Mouse (Mus musculus): ENCODE data around the gene Ifnab.

Gene Ifnab

GRCm38 (mm10) chr4:88691259-88691658 is at the start of gene Ifnab:
Gene Ifnab, minus strand, starts transcription at chr4:88691359.
- no peak for DNase-seq (ENCODE audit: low read depth, low spot score)

- DNase-seq (ENCODE audit: low read depth, low spot score): no peak
Measured at GRCm38 (mm10) chr4:88739036-88739435, 47.9 kb upstream of the Ifnab start.

GRCm38 (mm10) chr4:88738480-88738879 is 47.3 kb upstream of the Ifnab start:
- peak; percentile 52 for DNase-seq (ENCODE audit: low read depth, low spot score)

GRCm38 (mm10) chr4:88727324-88727723 is 36.2 kb upstream of the Ifnab start:
- DNase-seq (ENCODE audit: low read depth, low spot score): no peak

- DNase-seq (ENCODE audit: low read depth, low spot score): no peak
Measured at GRCm38 (mm10) chr4:88726727-88727126, 35.6 kb upstream of the Ifnab start.

GRCm38 (mm10) chr4:88723497-88724090 is 32.4 kb upstream of the Ifnab start:
- no peak for DNase-seq (ENCODE audit: low read depth, low spot score)

- peak; percentile 96 for DNase-seq (ENCODE audit: low read depth, low spot score)
Measured at GRCm38 (mm10) chr4:88721791-88722721, 30.9 kb upstream of the Ifnab start, which contains the start of the genes Gm26566 and Klhl9. Gene Gm26566, plus strand, starts transcription at chr4:88721805. Gene Klhl9, minus strand, starts transcription at chr4:88722465.

- DNase-seq (ENCODE audit: low read depth, low spot score): no peak
Measured at GRCm38 (mm10) chr4:88718715-88719114, 27.6 kb upstream of the Ifnab start.

- peak; percentile 89 for DNase-seq (ENCODE audit: low read depth, low spot score)
Measured at GRCm38 (mm10) chr4:88715059-88715458, 23.9 kb upstream of the Ifnab start.

- DNase-seq (ENCODE audit: low read depth, low spot score): no peak
Measured at GRCm38 (mm10) chr4:88714281-88714680, 23.1 kb upstream of the Ifnab start.

GRCm38 (mm10) chr4:88707128-88707826 is 16.1 kb upstream of the Ifnab start:
- DNase-seq (ENCODE audit: low read depth, low spot score): no peak

- no peak for DNase-seq (ENCODE audit: low read depth, low spot score)
Measured at GRCm38 (mm10) chr4:88705924-88706323, 14.8 kb upstream of the Ifnab start.

GRCm38 (mm10) chr4:88699301-88699700 is 8.1 kb upstream of the Ifnab start:
- no peak for DNase-seq (ENCODE audit: low read depth, low spot score)

- no peak for DNase-seq (ENCODE audit: low read depth, low spot score)
Measured at GRCm38 (mm10) chr4:88698781-88699180, 7.6 kb upstream of the Ifnab start.

GRCm38 (mm10) chr4:88697753-88698152 is 6.6 kb upstream of the Ifnab start:
- no peak for DNase-seq (ENCODE audit: low read depth, low spot score)

GRCm38 (mm10) chr4:88697108-88697507 is 5.9 kb upstream of the Ifnab start:
- DNase-seq (ENCODE audit: low read depth, low spot score): no peak

- peak; percentile 70 for DNase-seq (ENCODE audit: low read depth, low spot score)
Measured at GRCm38 (mm10) chr4:88696237-88696884, 5.2 kb upstream of the Ifnab start.

- DNase-seq (ENCODE audit: low read depth, low spot score): no peak
Measured at GRCm38 (mm10) chr4:88693392-88693791, 2.2 kb upstream of the Ifnab start.

GRCm38 (mm10) chr4:88692537-88692936 is 1.4 kb upstream of the Ifnab start:
- no peak for DNase-seq (ENCODE audit: low read depth, low spot score)

GRCm38 (mm10) chr4:88683812-88684211 is 7.3 kb downstream of the Ifnab start, which contains the start of gene Ifna2:
Gene Ifna2, minus strand, starts transcription at chr4:88683912.
- DNase-seq (ENCODE audit: low read depth, low spot score): no peak

- DNase-seq (ENCODE audit: low read depth, low spot score): no peak
Measured at GRCm38 (mm10) chr4:88681353-88681752, 9.8 kb downstream of the Ifnab start.

- no peak for DNase-seq (ENCODE audit: low read depth, low spot score)
Measured at GRCm38 (mm10) chr4:88680362-88680761, 10.8 kb downstream of the Ifnab start.

Measured in skeletal muscle tissue, adult 2 months (tissue).